Mouse (Mus musculus) liver, adult 2 months (tissue): ENCODE data around the gene Numbl.

Source experiments
- CTCF ChIP-seq: fragments of 200-500 bp; IDR thresholded peaks from 2 replicates; pipeline ENCODE4 v1.5.1; 2011; ENCODE audit warnings: low read depth, low read length, control low read depth
- POLR2A ChIP-seq: fragments of 200-500 bp; IDR thresholded peaks from 2 replicates; pipeline ENCODE4 v1.6.1; 2011; ENCODE audit warnings: low read length, control low read depth; ENCODE audit not compliant: insufficient read depth; ENCODE audit errors: extremely low read depth

- TF ChIP-seq CTCF (no peak), POLR2A (no peak)
These were observed 8.4 kb downstream of the Numbl start for GRCm38 (mm10) chr7:27266515-27267128.
